Mouse (Mus musculus) Patski (cell line): ENCODE measurements around the gene Bhlhe41. TPM values are rescaled to one million over a fixed set of nuclear protein-coding genes. Genes with fewer than 3 reads are reported as not detected.

ENCODE experiments used
- ATAC-seq: fragments of 100-300 bp; one replicate; pipeline ENCODE4 v1.8.0; 2021
- CTCF ChIA-PET: fragments of 350-600 bp; sonication (Branson Sonifier 250); formaldehyde crosslinking; loops from one replicate; lab custom pipeline; 2022; ENCODE audit warnings: inconsistent platforms; lab: Charles Lee
- POLR2A ChIA-PET: fragments of 350-600 bp; sonication (Branson Sonifier 250); formaldehyde crosslinking; loops from one replicate; lab custom pipeline; 2022; ENCODE audit warnings: antibody characterized with exemption, inconsistent platforms; lab: Charles Lee
- DNase-seq: peaks from one replicate; pipeline ENCODE4 v3.0.0-alpha.2; 2011; ENCODE audit warnings: low read depth, low spot score
- H3K27me3 ChIP-seq: fragments of 371-371 bp; one replicate; pipeline ENCODE4 v1.5.1; 2021
- CTCF ChIP-seq: fragments of 100-300 bp; IDR thresholded peaks from one replicate; pipeline ENCODE4 v1.5.1; 2021
- in situ Hi-C: fragments of 300-500 bp; cut with MboI; formaldehyde crosslinking; loops from 3 replicates; pipeline ENCODE4 v1.11.1; 2018; ENCODE audit warnings: low pct_unique_long_range_greater_than_20kb, mixed read lengths
- polyA plus RNA-seq: library from polyadenylated mRNA; unstranded; gene quantifications from one replicate; pipeline ENCODE4 v1.2.3, GENCODE M21; 2021

Gene Bhlhe41
- polyA plus RNA-seq, 1 experiment from 2014 or later, result 41.0 TPM

DNA sequence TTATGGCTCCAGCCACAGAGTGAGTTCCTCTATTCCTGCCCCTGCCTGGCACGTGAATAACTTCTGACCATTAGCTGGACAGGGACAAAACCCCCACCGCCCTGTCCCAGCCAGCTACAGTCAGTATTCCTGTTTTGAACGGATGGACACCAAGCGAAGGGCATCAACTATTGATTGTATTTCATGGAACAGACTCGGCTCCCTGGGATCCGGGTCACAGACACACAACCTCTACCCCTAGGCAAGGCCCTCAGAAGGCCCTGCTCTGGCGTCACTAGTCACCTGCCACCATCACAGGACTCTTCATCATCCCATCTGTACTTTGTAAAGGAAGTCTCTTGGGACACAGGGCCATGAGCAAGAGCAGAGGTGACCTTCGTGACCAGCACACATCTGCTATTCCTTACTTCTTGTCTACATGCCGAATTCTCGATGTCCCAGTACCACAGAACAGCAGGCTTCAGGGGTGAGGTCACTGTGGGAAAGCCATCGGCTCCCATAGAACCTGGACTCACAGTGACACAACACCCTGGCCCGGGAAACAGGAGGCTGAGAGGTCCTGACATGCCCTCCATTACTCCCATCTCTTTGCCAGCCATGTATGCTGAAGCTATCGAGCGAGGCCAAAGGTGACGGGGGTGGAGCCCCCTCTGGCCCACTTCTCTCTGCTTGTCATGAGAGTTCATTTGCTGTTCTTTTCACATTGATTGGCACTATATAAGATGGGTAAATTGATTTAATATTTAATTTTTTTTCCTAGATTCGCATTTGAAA lies 36.1 kb downstream of the Bhlhe41 start:
- no peak for TF ChIP-seq CTCF
- ATAC-seq (no peak), DNase-seq (no peak)
- CTCF ChIA-PET, result interaction anchor here (0.7 to 4.1 kb wide), 7 partner anchors 12 to 576 kb away, joined by 3 to 22 read pairs (median 3); no protein-coding TSS in a partner anchor
- H3K27me3 ChIP-seq, result no peaks in the 10 kb centered on the region
- POLR2A ChIA-PET, result no interaction called here
- in situ Hi-C loops, result loop anchor here (10.0 kb wide), 1 partner anchor 414 kb away; no protein-coding TSS in a partner anchor

- no peaks in the 10 kb centered on the region for H3K27me3 ChIP-seq
- DNase-seq, result no peak
- in situ Hi-C loops, result loop anchor here (10.0 kb wide), 1 partner anchor 412 kb away; no protein-coding TSS in a partner anchor
- ChIA-PET CTCF (interaction anchor here (0.8 to 4.1 kb wide), 5 partner anchors 51 to 447 kb away, joined by 3 to 22 read pairs (median 3); no protein-coding TSS in a partner anchor), POLR2A (interaction anchor here (0.7 kb wide), 3 partner anchors 275 to 422 kb away, joined by 6 to 7 read pairs (median 7); no protein-coding TSS in a partner anchor)
- TF ChIP-seq CTCF, result no peak
- no peak for ATAC-seq
Measured at GRCm38 (mm10) chr6:145826305-145826704, 39.1 kb downstream of the Bhlhe41 start.

- in situ Hi-C loops, result loop anchor here (5.0 to 10.0 kb wide), 3 partner anchors 409 to 519 kb away; no protein-coding TSS in a partner anchor
- POLR2A ChIA-PET, result no interaction called here
- DNase-seq, result no peak
- peak; percentile 83 for TF ChIP-seq CTCF
- ATAC-seq, result peak; percentile 73
- CTCF ChIA-PET, result interaction anchor here (0.7 to 2.3 kb wide), 19 partner anchors 9 to 573 kb away, joined by 3 to 8 read pairs (median 4); no protein-coding TSS in a partner anchor
- no peaks in the 10 kb centered on the region for H3K27me3 ChIP-seq
Measured at GRCm38 (mm10) chr6:145823588-145824234, 41.6 kb downstream of the Bhlhe41 start.

DNA sequence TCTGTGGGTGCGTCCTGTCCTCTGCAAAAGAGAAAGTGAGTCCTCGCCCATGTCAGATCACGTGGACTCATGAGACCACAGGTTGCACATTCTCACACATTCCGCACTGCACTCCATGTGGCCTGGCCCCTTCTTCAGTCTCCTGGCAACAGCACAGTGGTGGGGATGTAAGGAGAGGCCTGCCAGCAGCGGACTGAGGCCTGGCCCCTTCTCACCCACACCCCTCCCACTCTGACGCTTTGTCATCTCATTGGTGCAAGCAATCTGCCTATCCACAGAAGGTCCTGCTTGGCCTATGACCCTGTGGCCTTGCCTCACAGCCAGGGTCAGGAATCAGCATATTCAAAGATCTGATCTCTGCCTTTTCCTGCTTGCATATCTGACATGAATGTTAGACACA lies 42.3 kb downstream of the Bhlhe41 start:
- CTCF ChIA-PET, result interaction anchor here (1.2 to 1.7 kb wide), 10 partner anchors 17 to 463 kb away, joined by 3 to 8 read pairs (median 4); no protein-coding TSS in a partner anchor
- ATAC-seq, result no peak
- POLR2A ChIA-PET, result no interaction called here
- no peak for TF ChIP-seq CTCF
- in situ Hi-C loops, result loop anchor here (5.0 to 10.0 kb wide), 3 partner anchors 408 to 519 kb away; no protein-coding TSS in a partner anchor
- no peaks in the 10 kb centered on the region for H3K27me3 ChIP-seq
- no peak for DNase-seq

GRCm38 (mm10) chr6:145822218-145822617 lies 43.1 kb downstream of the Bhlhe41 start:
- no peak for DNase-seq
- ATAC-seq, result no peak
- TF ChIP-seq CTCF, result no peak
- CTCF ChIA-PET, result interaction anchor here (1.6 kb wide), 1 partner anchor 10 kb away, joined by 4 read pairs; no protein-coding TSS in a partner anchor
- in situ Hi-C loops, result loop anchor here (5.0 to 10.0 kb wide), 3 partner anchors 407 to 520 kb away; no protein-coding TSS in a partner anchor
- POLR2A ChIA-PET, result no interaction called here
- H3K27me3 ChIP-seq, result no peaks in the 10 kb centered on the region

DNA sequence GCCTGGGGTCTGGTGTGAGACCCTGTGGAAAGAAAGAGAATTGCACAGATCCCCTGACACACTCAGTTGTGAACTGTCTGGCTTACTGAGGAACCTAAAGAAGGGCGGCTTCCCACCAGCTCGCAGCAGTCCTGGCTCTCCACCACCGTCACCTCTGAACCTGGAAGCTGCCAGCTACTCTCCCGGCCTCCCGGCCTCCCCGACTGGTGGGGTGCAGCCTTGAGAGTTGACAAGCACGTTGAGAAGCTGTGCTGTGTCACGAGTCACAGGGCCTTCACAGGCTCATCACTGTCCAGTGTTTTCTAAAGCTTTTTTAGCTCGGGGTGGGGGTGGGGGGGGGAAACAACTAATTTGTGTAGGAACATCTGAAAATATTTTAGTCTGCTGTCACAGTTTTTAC lies 46.2 kb downstream of the Bhlhe41 start:
- ChIA-PET CTCF (no interaction called here), POLR2A (no interaction called here)
- TF ChIP-seq CTCF, result no peak
- ATAC-seq (no peak), DNase-seq (no peak)
- H3K27me3 ChIP-seq, result no peaks in the 10 kb centered on the region
- in situ Hi-C loops, result no loop called here

- H3K27me3 ChIP-seq, result no peaks in the 10 kb centered on the region
- in situ Hi-C loops, result no loop called here
- CTCF ChIA-PET, result interaction anchor here (1.2 kb wide), 1 partner anchor 11 kb away, joined by 3 read pairs; no protein-coding TSS in a partner anchor
- TF ChIP-seq CTCF, result no peak
- ATAC-seq (no peak), DNase-seq (no peak)
- POLR2A ChIA-PET, result no interaction called here
Measured at GRCm38 (mm10) chr6:145815200-145815599, 50.2 kb downstream of the Bhlhe41 start.

DNA sequence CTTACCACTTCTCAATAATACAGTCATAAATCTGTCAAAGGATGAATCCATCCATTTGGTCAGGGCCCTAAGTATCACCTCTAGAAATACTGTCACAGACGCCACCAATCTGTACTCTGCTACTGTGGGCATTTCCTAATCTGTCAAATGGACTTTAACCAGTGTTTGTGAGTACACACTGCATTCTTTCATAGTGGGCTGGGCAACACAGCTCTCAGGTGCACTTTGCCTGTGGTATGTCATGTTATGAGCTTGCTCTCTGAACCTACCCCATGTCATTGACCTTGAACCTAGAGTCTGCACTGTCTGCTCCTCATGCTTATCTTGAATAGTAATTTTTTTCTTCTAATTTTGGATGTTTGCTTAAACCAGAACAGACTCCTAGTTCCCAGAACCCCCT lies 54.2 kb downstream of the Bhlhe41 start:
- CTCF ChIA-PET, result no interaction called here
- ATAC-seq (no peak), DNase-seq (no peak)
- POLR2A ChIA-PET, result no interaction called here
- TF ChIP-seq CTCF, result no peak
- in situ Hi-C loops, result no loop called here
- no peaks in the 10 kb centered on the region for H3K27me3 ChIP-seq

DNA sequence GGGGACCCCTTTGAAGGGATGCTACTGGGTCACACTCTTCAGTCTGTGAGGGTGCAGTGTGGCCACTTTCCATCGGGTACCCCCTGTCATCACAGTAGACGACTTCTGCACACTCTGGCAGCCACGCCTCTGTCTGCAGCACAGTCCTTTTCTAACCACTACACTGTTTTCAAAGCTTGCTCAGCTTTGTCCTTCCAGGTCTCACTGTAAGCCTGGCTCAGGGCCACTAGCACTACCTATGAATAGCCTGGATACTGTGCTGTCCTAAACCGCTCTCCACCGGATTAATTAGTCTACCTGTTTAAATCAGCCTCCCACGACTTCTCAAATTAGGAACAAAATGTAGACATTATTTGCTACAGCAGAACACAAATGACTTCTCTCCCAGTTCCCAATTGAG lies 55.3 kb downstream of the Bhlhe41 start:
- no peak for ATAC-seq
- POLR2A ChIA-PET, result no interaction called here
- DNase-seq, result no peak
- CTCF ChIA-PET, result interaction anchor here (1.9 kb wide), 1 partner anchor 16 kb away, joined by 6 read pairs; no protein-coding TSS in a partner anchor
- TF ChIP-seq CTCF, result no peak
- in situ Hi-C loops, result no loop called here
- H3K27me3 ChIP-seq, result no peaks in the 10 kb centered on the region

- CTCF ChIA-PET, result interaction anchor here (1.9 kb wide), 1 partner anchor 15 kb away, joined by 6 read pairs; no protein-coding TSS in a partner anchor
Measured at GRCm38 (mm10) chr6:145809566-145809965, 55.8 kb downstream of the Bhlhe41 start.

More at GRCm38 (mm10) chr6:145809566-145809965, 55.8 kb downstream of the Bhlhe41 start:
- H3K27me3 ChIP-seq, result no peaks in the 10 kb centered on the region
- no peak for TF ChIP-seq CTCF
- DNase-seq (no peak), ATAC-seq (no peak)
- in situ Hi-C loops, result no loop called here
- POLR2A ChIA-PET, result no interaction called here

Other genes starting within 250 kb of the Bhlhe41 start
- gene Tuba3b, start 249.8 kb downstream of the Bhlhe41 start, polyA plus RNA-seq, result not detected
- gene Rassf8, start 118.8 kb downstream of the Bhlhe41 start, polyA plus RNA-seq, result 41.8 TPM
- gene Sspn, start 66.1 kb upstream of the Bhlhe41 start, polyA plus RNA-seq, result 15.9 TPM